Mouse (Mus musculus): ENCODE measurements around the gene Kif26a. TPM values are rescaled to one million over a fixed set of nuclear protein-coding genes. Genes with fewer than 3 reads are reported as not detected.

Kif26a gene
- polyA plus RNA-seq, 2 experiments = 0.08 to 0.26 TPM

GRCm38 (mm10) chr12:112111323-112111722, 34.7 kb upstream of the Kif26a start:
- TF ChIP-seq EP300 (IDR thresholded peaks at IDR 0.05; ENCODE audit: low read depth) = no peak
- TF ChIP-seq CTCF (IDR thresholded peaks at IDR 0.05; ENCODE audit: low read depth) = no peak
- Histone ChIP-seq H3K36me3 (replicated peaks; ENCODE audit: control insufficient read depth, insufficient read depth, low read depth) (no peaks in the 10 kb centered on the region), H3K4me1 (replicated peaks; ENCODE audit: control insufficient read depth in 2 of 2, insufficient read depth in 2 of 2, low read length in 1 of 2) (no peaks in the 10 kb centered on the region), H3K27ac (no peak overlapping the region), H3K4me3 (ENCODE audit: insufficient read depth in 1 of 2, low read depth in 2 of 2, low read length in 2 of 2) (no peak overlapping the region), H3K9me3 (ENCODE audit: control insufficient read depth, low read length) (no peaks in the 10 kb centered on the region), H3K4me2 (ENCODE audit: low read depth) (no peak overlapping the region), H3K27me3 (ENCODE audit: control insufficient read depth, insufficient read depth, low read length) (no peaks in the 10 kb centered on the region), H3K9ac (replicated peaks) (no peak overlapping the region)
- ATAC-seq (ENCODE audit: insufficient read depth) (no peak), DNase-seq (ENCODE audit: low read depth in 3 of 3, low spot score in 3 of 3) (no peak)
- 67% methylated on average over 5 of the region's 5 CpGs for WGBS (ENCODE audit: insufficient replicate concordance)

DNA sequence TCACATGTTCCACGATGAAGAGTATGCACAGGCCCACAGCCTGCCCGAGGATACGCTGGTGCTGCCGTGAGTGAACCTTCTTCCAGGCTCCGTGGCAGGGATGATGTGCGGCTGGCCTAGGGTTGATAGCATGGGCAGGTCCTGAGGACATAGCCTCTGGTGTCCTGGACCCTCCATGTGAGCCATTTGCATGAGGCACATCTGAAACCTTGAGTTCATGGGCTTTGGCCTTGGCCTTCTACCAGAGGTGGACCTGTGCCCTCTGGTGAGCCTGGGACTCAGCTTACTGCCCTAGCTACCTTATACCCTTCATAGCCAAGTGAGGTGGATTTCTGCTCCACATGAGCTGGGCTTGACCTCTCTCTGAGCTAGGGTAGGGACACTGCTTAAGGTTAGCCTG, 33.8 kb upstream of the Kif26a start:
- ATAC-seq (ENCODE audit: insufficient read depth) (no peak), DNase-seq (ENCODE audit: low read depth in 3 of 3, low spot score in 3 of 3) (no peak)
- H3K4me2 ChIP-seq (ENCODE audit: low read depth) = no peak overlapping the region
- 74% methylated on average over 6 of the region's 6 CpGs for WGBS (ENCODE audit: insufficient replicate concordance)
- H3K9ac ChIP-seq (replicated peaks) = no peak overlapping the region
- H3K9me3 ChIP-seq (ENCODE audit: control insufficient read depth, low read length) = no peaks in the 10 kb centered on the region
- no peak overlapping the region for H3K27ac ChIP-seq
- no peaks in the 10 kb centered on the region for H3K4me1 ChIP-seq (replicated peaks; ENCODE audit: control insufficient read depth in 2 of 2, insufficient read depth in 2 of 2, low read length in 1 of 2)
- no peak for TF ChIP-seq CTCF (IDR thresholded peaks at IDR 0.05; ENCODE audit: low read depth)
- TF ChIP-seq EP300 (IDR thresholded peaks at IDR 0.05; ENCODE audit: low read depth) = no peak
- H3K4me3 ChIP-seq (ENCODE audit: insufficient read depth in 1 of 2, low read depth in 2 of 2, low read length in 2 of 2) = no peak overlapping the region
- no peaks in the 10 kb centered on the region for H3K36me3 ChIP-seq (replicated peaks; ENCODE audit: control insufficient read depth, insufficient read depth, low read depth)
- H3K27me3 ChIP-seq (ENCODE audit: control insufficient read depth, insufficient read depth, low read length) = no peaks in the 10 kb centered on the region

- Histone ChIP-seq H3K9ac (replicated peaks) (no peak overlapping the region), H3K9me3 (ENCODE audit: control insufficient read depth, low read length) (no peaks in the 10 kb centered on the region), H3K36me3 (replicated peaks; ENCODE audit: control insufficient read depth, insufficient read depth, low read depth) (no peaks in the 10 kb centered on the region), H3K4me3 (ENCODE audit: insufficient read depth in 1 of 2, low read depth in 2 of 2, low read length in 2 of 2) (no peak overlapping the region), H3K27ac (no peak overlapping the region), H3K4me2 (ENCODE audit: low read depth) (no peak overlapping the region), H3K27me3 (ENCODE audit: control insufficient read depth, insufficient read depth, low read length) (no peaks in the 10 kb centered on the region), H3K4me1 (replicated peaks; ENCODE audit: control insufficient read depth in 2 of 2, insufficient read depth in 2 of 2, low read length in 1 of 2) (no peaks in the 10 kb centered on the region)
- 17% methylated on average over 13 of the region's 13 CpGs for WGBS (ENCODE audit: insufficient replicate concordance)
- ATAC-seq (ENCODE audit: insufficient read depth) (peak; percentile 27; the same call in 1 of the 2 replicates), DNase-seq (ENCODE audit: low read depth in 3 of 3, low spot score in 3 of 3) (no peak)
- no peak for TF ChIP-seq EP300 (IDR thresholded peaks at IDR 0.05; ENCODE audit: low read depth)
- no peak for TF ChIP-seq CTCF (IDR thresholded peaks at IDR 0.05; ENCODE audit: low read depth)
Observed at GRCm38 (mm10) chr12:112112686-112113396, 33.2 kb upstream of the Kif26a start.

GRCm38 (mm10) chr12:112113710-112114109, 32.3 kb upstream of the Kif26a start:
- no peak overlapping the region for H3K27ac ChIP-seq
- H3K9me3 ChIP-seq (ENCODE audit: control insufficient read depth, low read length) = no peaks in the 10 kb centered on the region
- ATAC-seq (ENCODE audit: insufficient read depth) = no peak
- TF ChIP-seq EP300 (IDR thresholded peaks at IDR 0.05; ENCODE audit: low read depth) = no peak
- peak; percentile 99 for TF ChIP-seq CTCF (IDR thresholded peaks at IDR 0.05; ENCODE audit: low read depth)
- no peaks in the 10 kb centered on the region for H3K36me3 ChIP-seq (replicated peaks; ENCODE audit: control insufficient read depth, insufficient read depth, low read depth)
- no peaks in the 10 kb centered on the region for H3K27me3 ChIP-seq (ENCODE audit: control insufficient read depth, insufficient read depth, low read length)
- H3K4me2 ChIP-seq (ENCODE audit: low read depth) = no peak overlapping the region
- no peaks in the 10 kb centered on the region for H3K4me1 ChIP-seq (replicated peaks; ENCODE audit: control insufficient read depth in 2 of 2, insufficient read depth in 2 of 2, low read length in 1 of 2)
- H3K4me3 ChIP-seq (ENCODE audit: insufficient read depth in 1 of 2, low read depth in 2 of 2, low read length in 2 of 2) = no peak overlapping the region
- no peak overlapping the region for H3K9ac ChIP-seq (replicated peaks)
- DNase-seq (ENCODE audit: low read depth in 3 of 3, low spot score in 3 of 3) = peak in 2 of 3 experiments; percentile 20 to 26
- WGBS (ENCODE audit: insufficient replicate concordance) = 11% methylated on average over 7 of the region's 7 CpGs

DNA sequence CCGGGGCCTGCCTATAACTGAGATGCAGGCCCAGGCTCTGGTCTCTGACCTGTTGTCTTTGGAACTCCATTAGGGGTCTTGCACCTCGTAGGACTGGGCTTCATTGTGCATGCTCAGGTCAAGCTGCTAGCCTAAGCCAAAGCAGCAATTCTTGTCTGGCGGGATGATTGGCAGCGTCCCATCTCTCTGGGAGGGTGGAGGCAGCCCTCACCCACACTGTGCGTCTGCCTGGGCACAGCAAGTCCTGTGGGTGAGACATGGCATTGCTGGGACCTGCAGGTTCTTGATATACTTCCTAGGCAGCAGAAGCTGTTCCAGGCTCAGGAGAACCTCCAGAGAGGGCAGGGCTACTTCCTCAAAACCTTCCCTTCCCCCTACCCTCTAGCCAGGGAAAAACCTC, 29.0 kb upstream of the Kif26a start:
- H3K4me2 ChIP-seq (ENCODE audit: low read depth) = no peak overlapping the region
- DNase-seq (ENCODE audit: low read depth in 3 of 3, low spot score in 3 of 3) (no peak), ATAC-seq (ENCODE audit: insufficient read depth) (no peak)
- H3K9ac ChIP-seq (replicated peaks) = no peak overlapping the region
- H3K27me3 ChIP-seq (ENCODE audit: control insufficient read depth, insufficient read depth, low read length) = no peaks in the 10 kb centered on the region
- no peak overlapping the region for H3K27ac ChIP-seq
- no peak overlapping the region for H3K4me3 ChIP-seq (ENCODE audit: insufficient read depth in 1 of 2, low read depth in 2 of 2, low read length in 2 of 2)
- no peaks in the 10 kb centered on the region for H3K9me3 ChIP-seq (ENCODE audit: control insufficient read depth, low read length)
- H3K36me3 ChIP-seq (replicated peaks; ENCODE audit: control insufficient read depth, insufficient read depth, low read depth) = no peaks in the 10 kb centered on the region
- 46% methylated on average over 5 of the region's 5 CpGs for WGBS (ENCODE audit: insufficient replicate concordance)
- no peak for TF ChIP-seq CTCF (IDR thresholded peaks at IDR 0.05; ENCODE audit: low read depth)
- H3K4me1 ChIP-seq (replicated peaks; ENCODE audit: control insufficient read depth in 2 of 2, insufficient read depth in 2 of 2, low read length in 1 of 2) = no peaks in the 10 kb centered on the region

All from liver, embryonic 14.5 days (tissue).